Mouse (Mus musculus): ENCODE measurements around the gene Cdk19.

GRCm38 (mm10) chr10:40482285-40482684, 142.9 kb downstream of the Cdk19 start:
- TF ChIP-seq CTCF (IDR thresholded peaks at IDR 0.05; ENCODE audit: low read depth, low read length) (no peak), GATA1 (IDR thresholded peaks at IDR 0.05; ENCODE audit: borderline replicate concordance, low read length) (no peak), TAL1 (conservative IDR thresholded peaks at IDR 0.05; ENCODE audit: low read depth, low read length) (no peak)
